Mouse (Mus musculus) liver, adult (tissue): ENCODE measurements around the gene Car9.

Experiments used
- GATA4 ChIP-seq: IDR thresholded peaks from 2 replicates; pipeline ENCODE4 v1.6.1; 2014; ENCODE audit warnings: mild to moderate bottlenecking, low read length; ENCODE audit not compliant: insufficient replicate concordance

The Car9 gene

DNA sequence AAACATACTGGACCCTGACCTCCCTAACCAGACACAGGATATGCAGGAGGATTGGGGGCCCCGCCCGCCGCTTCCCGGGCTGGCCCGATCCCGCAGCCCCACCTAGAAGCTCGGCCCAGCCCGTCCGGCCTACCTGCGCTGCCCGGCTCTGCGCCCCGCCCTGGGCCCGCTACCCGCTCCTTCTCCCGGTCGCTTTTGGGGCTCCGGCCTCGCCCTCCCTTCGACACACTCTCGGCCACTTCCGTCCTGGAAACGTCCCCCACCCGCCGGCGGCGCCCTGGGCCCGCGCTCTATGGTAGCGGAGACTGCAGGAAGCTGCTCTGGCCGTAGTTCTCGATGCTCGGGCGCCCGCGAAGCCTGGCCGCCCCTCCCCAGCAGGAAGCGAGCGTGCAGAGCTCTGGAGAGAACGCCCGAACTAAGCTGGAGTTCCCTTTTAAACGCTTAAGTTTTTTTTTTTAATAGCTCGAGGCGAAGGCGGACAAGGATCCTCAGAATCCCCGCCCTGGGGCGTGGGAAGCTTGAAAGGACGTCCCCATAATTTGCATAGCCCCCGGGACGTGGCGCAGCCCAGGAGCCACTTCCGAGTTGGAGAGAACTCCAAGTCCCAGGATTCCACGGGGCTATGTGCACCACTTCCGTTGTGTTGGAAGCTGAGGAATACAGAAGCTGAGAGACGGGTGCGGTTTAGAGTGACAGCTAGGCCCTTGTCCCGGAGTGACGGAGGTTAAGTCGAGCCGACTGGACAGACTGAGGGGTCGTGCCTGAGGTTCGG, 55.4 kb downstream of the Car9 start, which contains the start of the genes Creb3 and Tln1:
Gene Creb3, plus strand, starts transcription at position 336 of the 772 bp plus-strand sequence.
Gene Tln1, minus strand, starts transcription at position 695 of the 772 bp plus-strand sequence.
- TF ChIP-seq GATA4 = peak; percentile 52; the same call in 1 of the 2 replicates

DNA sequence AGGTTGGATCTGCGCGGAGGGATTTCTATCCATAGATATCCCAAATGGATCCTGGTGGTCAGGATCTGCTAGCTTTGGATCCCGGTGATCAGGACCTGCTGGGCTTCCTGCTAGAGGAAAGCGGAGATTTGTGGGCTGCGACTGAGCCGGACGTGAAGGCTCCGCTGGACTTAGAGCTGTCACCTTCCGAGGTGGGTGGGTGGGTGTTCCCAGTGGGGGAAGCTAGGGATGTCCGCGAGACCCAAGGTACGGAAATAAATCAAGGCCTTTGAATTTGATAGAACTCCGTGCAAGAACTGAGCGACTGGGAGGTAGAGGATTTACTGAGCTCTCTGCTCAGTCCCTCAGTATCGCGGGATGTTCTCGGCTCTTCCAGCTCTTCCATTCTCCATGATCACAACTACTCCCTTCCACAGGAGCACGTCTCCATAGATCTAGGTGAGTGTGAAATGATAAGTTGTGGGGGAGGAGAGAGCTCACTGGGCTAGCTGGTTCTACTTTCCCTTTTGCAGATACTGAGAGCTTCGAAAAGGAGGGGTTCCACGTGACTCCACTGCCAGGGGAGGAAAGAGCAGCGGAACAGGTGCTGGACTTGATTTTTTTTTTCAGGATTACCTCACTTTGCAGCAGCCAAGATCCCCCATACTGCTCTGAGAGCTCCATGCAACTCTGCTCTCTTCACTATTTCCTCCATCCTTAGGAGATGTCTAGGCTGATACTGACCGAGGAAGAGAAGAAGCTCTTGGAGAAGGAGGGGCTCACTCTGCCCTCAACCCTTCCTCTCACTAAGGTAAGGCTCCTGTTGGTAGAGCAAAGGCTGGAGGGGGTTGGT, 56.2 kb downstream of the Car9 start:
- TF ChIP-seq GATA4 = no peak
